Mouse (Mus musculus) heart, postnatal 0 days (tissue): Measurements from ENCODE around the gene Lrrc8b. TPM values are rescaled to one million over a fixed set of nuclear protein-coding genes. Genes with fewer than 3 reads are reported as not detected.

ENCODE experiments used
- ATAC-seq: fragments of 200-750 bp; cut with Nextera tagmentation; 2 replicates; pipeline ENCODE4 v1.8.0; 2017; ENCODE audit warnings: low read depth, moderate number of reproducible peaks, moderate library complexity; ENCODE audit not compliant: insufficient read depth
- DNase-seq: peaks from one replicate; pipeline ENCODE4 v3.0.0-alpha.2; 2016; ENCODE audit warnings: low spot score
- H3K27ac ChIP-seq: fragments of 300-500 bp; sonication (generic); 2 replicates; pipeline ENCODE4 v1.5.1; 2014; ENCODE audit warnings: low read depth, mild to moderate bottlenecking
- H3K27me3 ChIP-seq: fragments of 300-500 bp; sonication (generic); 2 replicates; pipeline ENCODE4 v1.6.1; 2014; ENCODE audit warnings: low read length, mixed read lengths; ENCODE audit not compliant: control insufficient read depth, insufficient read depth
- H3K36me3 ChIP-seq: fragments of 300-500 bp; sonication (generic); replicated peaks from 2 replicates; pipeline ENCODE4 v1.6.1; 2014; ENCODE audit warnings: low read length, mixed read lengths; ENCODE audit not compliant: control insufficient read depth, insufficient read depth
- H3K4me1 ChIP-seq: fragments of 300-500 bp; sonication (generic); 2 replicates; pipeline ENCODE4 v1.6.1; 2014; ENCODE audit warnings: antibody characterized with exemption; ENCODE audit not compliant: control insufficient read depth, insufficient read depth
- H3K4me2 ChIP-seq: fragments of 300-500 bp; sonication (generic); 2 replicates; pipeline ENCODE4 v1.6.1; 2014; ENCODE audit warnings: low read depth, mild to moderate bottlenecking, low read length, moderate library complexity
- H3K4me3 ChIP-seq: fragments of 300-500 bp; sonication (generic); 2 replicates; pipeline ENCODE4 v1.5.1; 2014; ENCODE audit warnings: low read depth, low read length
- H3K9ac ChIP-seq: fragments of 300-500 bp; sonication (generic); replicated peaks from 2 replicates; pipeline ENCODE4 v1.6.1; 2014; ENCODE audit warnings: low read depth, low read length, mixed read lengths
- H3K9me3 ChIP-seq: fragments of 300-500 bp; sonication (generic); replicated peaks from 2 replicates; pipeline ENCODE4 v1.6.1; 2016; ENCODE audit warnings: low read length; ENCODE audit not compliant: control insufficient read depth
- CTCF ChIP-seq: IDR thresholded peaks from 2 replicates; pipeline ENCODE4 v1.5.1; 2016; ENCODE audit warnings: antibody characterized with exemption, control low read depth, low read depth
- EP300 ChIP-seq: IDR thresholded peaks from 2 replicates; pipeline ENCODE4 v1.6.1; 2016; ENCODE audit warnings: antibody characterized with exemption, low read depth
- WGBS: fragments of 180-500 bp; shearing (Covaris S2); extraction: QIAGEN DNeasy Blood & Tissue Kit; methylation state at CpG from one replicate; pipeline ENCODE4 v1.1.7; 2014; 5-methylcytosine and 5-hydroxymethylcytosine counted together
- polyA plus RNA-seq: library from polyadenylated mRNA; unstranded; fragments of >200 nt; fragmentation: Nextera tagmentation; extraction: Ambion mirVana; gene quantifications from 2 replicates; pipeline ENCODE4 v1.2.1, GENCODE M21; 2015
- total RNA-seq: library from RNA; depleted of rRNA; stranded (reverse); fragments of >200 nt; gene quantifications from 2 replicates; pipeline ENCODE4 v1.2.3, GENCODE M21; 2014; ENCODE audit warnings: low replicate concordance

Lrrc8b gene
- total and polyA plus RNA-seq, 2 experiments from 2014 or later, result 2.6 to 4.8 TPM

DNA sequence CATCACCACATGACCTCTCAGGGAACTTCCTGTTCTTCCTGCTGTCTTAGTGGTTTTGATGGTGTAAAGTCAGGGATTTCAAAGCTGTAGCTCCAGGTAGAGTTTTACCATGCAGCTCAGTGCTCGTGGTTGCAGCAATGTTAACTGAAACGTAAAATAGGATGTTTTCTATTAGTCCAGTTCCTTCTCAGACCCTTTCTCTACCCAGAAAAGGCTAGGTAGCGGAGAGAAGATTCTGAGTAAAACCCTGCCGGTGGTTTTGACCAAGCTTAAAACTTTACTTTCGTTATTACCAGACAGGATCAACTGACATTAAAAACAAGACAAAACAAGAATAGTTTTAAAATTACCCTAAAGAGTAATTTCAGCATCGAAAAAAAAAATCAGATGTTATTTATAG lies 100.0 kb downstream of the Lrrc8b start:
- Histone ChIP-seq H3K9me3 (no peaks in the 10 kb centered on the region), H3K9ac (no peak overlapping the region), H3K36me3 (no peaks in the 10 kb centered on the region), H3K27ac (no peak overlapping the region), H3K4me3 (no peak overlapping the region), H3K27me3 (no peaks in the 10 kb centered on the region), H3K4me1 (peaks cover 9% of the 10 kb centered on the region; the same call in 1 of the 2 replicates), H3K4me2 (no peak overlapping the region)
- 76% methylated on average over 6 of the region's 6 CpGs for WGBS
- no peak for DNase-seq
- no peak for TF ChIP-seq CTCF
- TF ChIP-seq EP300, result no peak
- no peak for ATAC-seq

DNA sequence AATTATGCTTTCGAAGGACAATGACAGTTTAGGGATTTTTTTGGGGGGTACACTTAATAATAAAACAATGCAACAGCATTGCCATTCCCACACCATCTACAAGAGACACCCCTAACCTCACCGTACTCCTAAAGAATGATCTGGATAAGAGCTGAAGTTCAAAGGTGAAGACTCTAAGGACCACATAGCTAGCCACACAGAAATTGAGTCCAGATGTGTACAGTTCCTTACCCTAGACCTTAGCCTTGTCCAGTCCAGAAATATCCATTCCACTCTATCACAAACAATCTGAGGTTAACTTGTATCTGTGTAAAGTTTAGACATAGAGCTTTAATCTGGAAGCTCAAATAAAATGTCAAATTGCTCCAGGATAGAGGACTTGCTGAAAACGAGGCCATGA lies 100.7 kb downstream of the Lrrc8b start:
- H3K9me3 ChIP-seq, result no peaks in the 10 kb centered on the region
- H3K36me3 ChIP-seq, result no peaks in the 10 kb centered on the region
- DNase-seq, result no peak
- H3K27ac ChIP-seq, result no peak overlapping the region
- peaks cover 16% of the 10 kb centered on the region for H3K4me1 ChIP-seq
- H3K9ac ChIP-seq, result no peak overlapping the region
- no peaks in the 10 kb centered on the region for H3K27me3 ChIP-seq
- TF ChIP-seq EP300 (no peak), CTCF (no peak)
- H3K4me2 ChIP-seq, result no peak overlapping the region
- WGBS, result 58% methylated on average over 3 of the region's 3 CpGs
- ATAC-seq, result no peak
- H3K4me3 ChIP-seq, result no peak overlapping the region

DNA sequence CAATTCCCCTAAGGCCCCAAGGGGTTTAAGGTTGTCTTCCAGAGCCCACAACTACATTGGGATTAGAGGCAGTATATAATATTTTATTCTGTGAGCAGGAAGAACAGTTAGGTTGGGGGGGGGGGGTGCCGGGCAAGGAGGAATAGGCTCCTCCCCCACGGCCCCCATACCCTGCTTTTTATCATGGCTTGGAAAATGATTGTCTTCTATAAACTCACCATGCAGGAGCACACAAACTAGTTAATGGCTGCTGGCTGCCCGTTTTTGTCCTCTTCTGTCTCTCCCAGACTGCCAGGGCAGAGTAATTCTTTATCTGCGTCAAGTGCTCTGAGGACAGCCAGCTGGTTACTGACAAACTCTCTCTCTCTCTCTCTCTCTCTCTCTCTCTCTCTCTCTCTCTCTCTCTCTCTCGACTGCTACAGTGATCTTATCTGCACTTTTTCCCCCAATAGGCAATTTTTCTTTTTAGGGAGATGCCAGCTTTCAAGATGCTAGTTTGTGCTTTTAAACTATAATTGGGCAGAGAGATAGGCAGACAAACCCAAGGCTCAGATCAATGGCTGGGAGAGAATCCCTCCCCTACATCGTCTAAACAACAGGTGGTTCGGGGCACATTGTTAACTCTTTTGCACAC lies 102.5 kb downstream of the Lrrc8b start:
- H3K9ac ChIP-seq, result peak overlapping the region; percentile 76
- no peaks in the 10 kb centered on the region for H3K27me3 ChIP-seq
- peak overlapping the region; percentile 95 for H3K4me3 ChIP-seq
- H3K27ac ChIP-seq, result peak overlapping the region; percentile 95
- no peaks in the 10 kb centered on the region for H3K9me3 ChIP-seq
- peak overlapping the region; percentile 94 for H3K4me2 ChIP-seq
- no peaks in the 10 kb centered on the region for H3K36me3 ChIP-seq
- peak; percentile 63 for DNase-seq
- TF ChIP-seq CTCF (no peak), EP300 (no peak)
- 0 out of 2 replicates have a peak, but pooled peaks have one; percentile 4 for ATAC-seq
- WGBS, result 4% methylated on average over 7 of the region's 7 CpGs
- H3K4me1 ChIP-seq, result peaks cover 17% of the 10 kb centered on the region

DNA sequence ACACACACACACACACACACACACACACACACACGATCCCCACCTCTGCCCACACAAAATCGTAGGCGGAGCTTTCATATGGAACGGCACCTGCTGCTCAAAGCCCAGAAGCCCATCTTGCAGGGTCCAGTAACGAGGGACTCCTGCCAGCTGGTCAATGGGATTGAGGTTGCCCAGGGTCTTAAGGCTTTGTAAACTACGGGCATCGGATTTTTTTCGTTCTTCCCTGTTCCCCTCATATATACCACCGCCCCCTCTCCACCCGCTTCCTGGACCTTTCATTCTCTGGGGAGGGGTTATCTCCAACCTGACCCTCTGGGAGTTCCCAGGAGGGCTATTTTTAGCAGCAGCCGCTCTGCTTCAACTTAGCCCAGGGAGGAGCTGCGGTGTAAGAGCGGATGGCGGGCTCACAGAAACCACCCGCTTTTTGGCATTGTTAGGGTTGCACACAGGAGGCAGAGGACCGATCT lies 103.1 kb downstream of the Lrrc8b start:
- Histone ChIP-seq H3K4me3 (peak overlapping the region; percentile 95), H3K9me3 (no peaks in the 10 kb centered on the region), H3K27ac (peak overlapping the region; percentile 95), H3K4me1 (peaks cover 23% of the 10 kb centered on the region), H3K9ac (peak overlapping the region; percentile 76), H3K27me3 (no peaks in the 10 kb centered on the region), H3K4me2 (peak overlapping the region; percentile 94), H3K36me3 (no peaks in the 10 kb centered on the region)
- TF ChIP-seq CTCF, result no peak
- no peak for TF ChIP-seq EP300
- DNase-seq (peak; percentile 83), ATAC-seq (peak; percentile 73)
- WGBS, result 0% methylated on average over 16 of the region's 16 CpGs

DNA sequence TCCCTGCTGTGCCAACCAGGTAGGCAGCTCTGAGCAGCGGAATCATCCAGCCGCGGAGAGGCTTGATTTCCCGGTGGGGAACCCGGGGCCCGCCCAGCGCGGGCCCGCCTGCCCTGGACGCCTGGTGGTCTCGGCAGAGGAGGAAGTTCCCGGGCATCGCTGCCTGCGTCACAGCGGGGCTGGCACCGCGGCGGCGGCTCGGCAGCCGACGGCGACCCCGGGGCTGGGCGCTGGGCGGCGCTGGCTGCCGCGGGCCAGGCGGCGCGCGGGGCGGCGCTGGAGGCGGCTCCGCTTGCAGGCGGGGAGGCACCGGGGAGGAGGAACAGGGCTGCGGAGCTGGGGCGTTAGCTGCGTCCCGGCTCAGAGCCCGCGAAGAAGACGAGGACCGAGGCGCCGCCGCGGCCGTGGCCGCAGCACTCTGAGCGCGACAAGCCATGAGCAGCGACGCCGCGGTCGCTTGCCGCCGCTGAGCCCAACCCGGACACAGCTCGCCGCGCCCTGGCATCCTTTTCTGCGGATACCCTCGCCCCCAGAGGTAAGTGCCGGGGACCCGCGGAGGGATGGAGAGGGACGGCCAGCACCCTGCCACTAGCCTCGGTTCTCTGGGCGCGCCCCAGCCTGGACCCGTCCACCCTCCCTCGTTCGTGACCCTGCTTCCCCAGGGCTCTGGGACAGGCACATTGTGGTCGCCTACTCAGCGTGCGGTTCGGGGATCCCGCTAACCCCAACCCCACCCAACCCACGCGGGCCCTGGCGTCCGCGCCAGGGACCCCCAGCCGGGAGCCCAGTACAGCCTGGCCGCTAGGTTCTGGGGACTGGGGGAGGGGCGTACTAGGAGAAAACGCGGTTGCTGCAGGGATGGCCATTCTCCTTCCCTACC lies 103.8 kb downstream of the Lrrc8b start, which contains the start of gene Lrrc8c:
TSS of gene Lrrc8c (plus strand) at position 293 of the 880 bp plus-strand sequence.
- H3K27me3 ChIP-seq, result no peaks in the 10 kb centered on the region
- WGBS, result under 1% methylated on average over 82 of the region's 93 CpGs
- peak; percentile 82 for DNase-seq
- H3K9ac ChIP-seq, result peak within 1 kb of the TSS; percentile 76
- no peaks in the 10 kb centered on the region for H3K9me3 ChIP-seq
- ATAC-seq, result peak; percentile 92
- peak within 1 kb of the TSS; percentile 95 for H3K4me3 ChIP-seq
- H3K27ac ChIP-seq, result peak within 1 kb of the TSS; percentile 95
- H3K36me3 ChIP-seq, result no peaks in the 10 kb centered on the region
- H3K4me1 ChIP-seq, result peaks cover 27% of the 10 kb centered on the region
- no peak for TF ChIP-seq EP300
- TF ChIP-seq CTCF, result no peak
- peak within 1 kb of the TSS; percentile 94 for H3K4me2 ChIP-seq
